Mouse (Mus musculus): ENCODE results near the gene Cytip.

Gene Cytip

DNA sequence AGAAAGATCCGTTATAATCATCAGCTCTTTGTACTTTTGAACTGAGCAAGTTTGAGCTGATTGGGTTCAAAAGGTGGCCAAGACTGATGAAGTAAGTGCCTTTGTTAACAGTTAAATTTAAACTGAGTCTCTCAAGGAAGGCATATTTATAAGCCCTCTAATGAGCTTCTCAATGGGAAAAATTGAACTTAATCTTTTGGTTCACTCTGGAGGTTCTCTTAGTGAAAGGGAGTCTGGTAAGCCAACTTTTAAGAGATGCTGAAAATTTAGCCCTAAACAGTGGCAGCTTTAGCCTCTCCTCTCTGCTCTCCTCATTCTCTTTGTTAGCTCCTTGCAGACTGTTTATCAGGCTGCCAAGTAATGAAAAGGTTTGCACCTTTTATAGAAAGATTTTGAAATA is 100.5 kb downstream of the Cytip start:
- DNase-seq: no peak

GRCm38 (mm10) chr2:58086420-58086819 is 108.9 kb downstream of the Cytip start:
- no peak for DNase-seq

DNA sequence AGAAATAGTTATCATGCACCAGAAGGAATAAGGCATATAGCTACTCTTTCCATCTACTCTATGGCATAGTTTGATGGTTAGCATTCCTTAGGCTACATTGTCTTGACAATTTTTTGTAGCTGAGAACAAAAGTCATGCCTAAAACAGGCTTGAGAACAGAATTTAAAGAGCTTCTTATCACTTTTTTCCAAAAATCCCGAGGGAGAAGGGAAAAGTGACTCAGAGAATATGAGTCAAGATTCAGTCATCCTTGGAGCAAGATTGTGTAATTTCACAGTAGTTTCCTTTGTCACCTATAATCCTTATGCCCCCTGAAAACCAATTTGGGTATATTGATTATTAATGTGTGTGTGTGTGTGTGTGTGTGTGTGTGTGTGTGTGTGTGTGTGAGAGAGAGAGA is 115.5 kb downstream of the Cytip start:
- DNase-seq: no peak
